Mouse (Mus musculus) neural tube, embryonic 11.5 days (tissue): ENCODE data around the gene Gm34653. TPM values are rescaled to one million over a fixed set of nuclear protein-coding genes. Genes with fewer than 3 reads are reported as not detected.
"Not testable (repeated sequence)": the region's sequence is repeated elsewhere in the genome, so short reads cannot be mapped to it uniquely, and the experiment has no call there.

Source experiments
- ATAC-seq: fragments of 200-750 bp; cut with Nextera tagmentation; 2 replicates; pipeline ENCODE4 v1.8.0; 2017; ENCODE audit warnings: moderate number of reproducible peaks, mild to moderate bottlenecking, moderate TSS enrichment, moderate library complexity; ENCODE audit not compliant: insufficient read depth, low FRiP score, low TSS enrichment
- DNase-seq: peaks from one replicate; pipeline ENCODE4 v3.0.0-alpha.2; 2015; ENCODE audit warnings: low spot score
- H3K27ac ChIP-seq: fragments of 300-500 bp; sonication (generic); 2 replicates; pipeline ENCODE4 v1.5.1; 2014; ENCODE audit warnings: low read depth, mild to moderate bottlenecking, low read length
- H3K27me3 ChIP-seq: fragments of 300-500 bp; sonication (generic); 2 replicates; pipeline ENCODE4 v1.6.1; 2014; ENCODE audit warnings: mild to moderate bottlenecking, low read length, mixed read lengths; ENCODE audit not compliant: control insufficient read depth, insufficient read depth
- H3K36me3 ChIP-seq: fragments of 300-500 bp; sonication (generic); 2 replicates; pipeline ENCODE4 v1.6.1; 2014; ENCODE audit warnings: mild to moderate bottlenecking, low read length, moderate library complexity, mixed read lengths; ENCODE audit not compliant: control insufficient read depth, insufficient read depth
- H3K4me1 ChIP-seq: fragments of 300-500 bp; sonication (generic); 2 replicates; pipeline ENCODE4 v1.6.1; 2014; ENCODE audit warnings: low read length, mixed read lengths; ENCODE audit not compliant: control insufficient read depth, insufficient read depth
- H3K4me2 ChIP-seq: fragments of 300-500 bp; sonication (generic); 2 replicates; pipeline ENCODE4 v1.6.1; 2014; ENCODE audit warnings: low read depth, mild to moderate bottlenecking, moderate library complexity
- H3K4me3 ChIP-seq: fragments of 300-500 bp; sonication (generic); 2 replicates; pipeline ENCODE4 v1.5.1; 2014; ENCODE audit warnings: low read depth, low read length
- H3K9ac ChIP-seq: fragments of 300-500 bp; sonication (generic); 2 replicates; pipeline ENCODE4 v1.6.1; 2014; ENCODE audit warnings: mild to moderate bottlenecking, low read length
- H3K9me3 ChIP-seq: fragments of 300-500 bp; sonication (generic); 2 replicates; pipeline ENCODE4 v1.6.1; 2016; ENCODE audit warnings: low read length; ENCODE audit not compliant: control insufficient read depth
- WGBS: fragments of 180-500 bp; shearing (Covaris S2); extraction: QIAGEN DNeasy Blood & Tissue Kit; methylation state at CpG from one replicate; pipeline ENCODE4 v1.1.7; 2014; 5-methylcytosine and 5-hydroxymethylcytosine counted together
- polyA plus RNA-seq: library from polyadenylated mRNA; unstranded; fragments of >200 nt; fragmentation: Nextera tagmentation; extraction: Ambion mirVana; gene quantifications from 2 replicates; pipeline ENCODE4 v1.2.1, GENCODE M21; 2014

Gene Gm34653
- not detected in 2 replicates for polyA plus RNA-seq

GRCm38 (mm10) chr2:34832766-34833457 lies at the start of gene Gm34653:
Gm34653 (plus strand) TSS chr2:34833007.
- not testable (repeated sequence) for H3K27ac ChIP-seq, H3K4me3 ChIP-seq, H3K4me1 ChIP-seq, ATAC-seq, H3K36me3 ChIP-seq, H3K9me3 ChIP-seq, H3K27me3 ChIP-seq, DNase-seq, H3K4me2 ChIP-seq, H3K9ac ChIP-seq
- WGBS: 75% methylated on average over 11 of the region's 11 CpGs

DNA sequence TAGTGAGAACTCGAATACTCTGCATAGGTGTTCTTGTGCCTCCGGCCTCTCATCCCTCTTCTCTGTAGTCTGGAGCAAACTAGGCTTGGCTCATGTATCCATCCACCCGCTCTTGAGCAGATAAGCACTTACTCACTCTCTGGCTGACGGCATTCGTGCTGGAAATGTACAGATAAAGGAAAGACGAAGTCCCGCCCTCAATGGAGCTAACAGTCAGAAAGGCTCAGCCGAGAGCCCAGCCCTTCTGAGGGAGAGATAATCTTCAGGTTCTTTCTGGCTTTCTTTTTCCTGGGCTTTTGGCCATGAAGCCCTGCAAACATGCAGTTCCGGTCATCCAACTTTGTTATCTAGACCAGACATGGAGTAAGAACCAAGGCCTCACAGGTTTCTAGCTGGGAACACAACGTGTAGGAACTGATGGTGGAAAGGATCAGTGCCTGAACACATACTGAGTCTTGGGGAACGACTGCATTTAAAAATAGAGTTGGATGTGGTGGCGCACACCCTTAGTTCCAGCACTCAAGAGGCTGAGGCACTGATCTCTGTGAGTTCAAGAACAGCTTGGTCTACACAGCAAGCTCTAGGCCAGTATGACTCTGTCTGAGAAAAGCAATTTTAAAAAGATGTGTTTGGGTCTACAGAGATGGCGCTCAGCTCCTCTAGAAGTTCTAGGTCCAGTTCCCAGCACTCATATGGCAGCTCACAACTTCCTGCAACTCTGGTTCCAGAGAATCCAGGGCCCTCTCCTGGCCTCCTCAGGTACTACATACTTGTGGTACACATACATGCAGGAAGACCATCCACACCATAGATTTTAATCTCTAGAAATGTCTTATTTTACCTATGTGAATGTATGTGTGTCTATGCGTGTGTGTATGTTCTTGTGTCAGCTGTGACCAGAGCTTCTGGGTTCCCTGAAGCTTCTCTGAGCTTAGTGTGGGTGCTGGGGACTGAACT lies 49.5 kb upstream of the Gm34653 start:
- no peak for ATAC-seq
- WGBS: 95% methylated on average over 14 of the region's 14 CpGs
- H3K36me3 ChIP-seq: peaks cover 9% of the 10 kb centered on the region

DNA sequence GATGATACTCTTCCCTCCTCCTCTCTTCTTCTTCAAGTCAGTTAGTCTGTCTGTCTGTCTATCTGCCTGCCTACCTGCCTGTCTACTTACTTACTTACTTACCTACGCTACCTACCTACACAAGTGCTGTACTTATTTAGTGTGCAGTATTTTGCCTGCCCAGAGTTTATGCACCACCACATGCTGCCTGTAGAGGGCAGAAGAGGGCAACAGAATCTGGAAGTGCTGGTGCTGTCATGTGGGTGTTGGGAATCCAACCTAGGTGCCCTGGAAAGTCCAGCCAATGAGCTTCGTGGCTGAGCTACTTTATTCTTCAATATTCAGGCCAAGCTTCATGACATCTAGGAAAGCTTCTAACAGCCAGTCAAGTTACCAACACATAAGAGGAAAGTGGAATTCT lies 48.7 kb upstream of the Gm34653 start:
- ATAC-seq: no peak
- Histone ChIP-seq H3K36me3 (peaks cover 7% of the 10 kb centered on the region), H3K4me1 (no peaks in the 10 kb centered on the region), H3K4me2 (no peak overlapping the region), H3K4me3 (no peak overlapping the region), H3K27ac (no peak overlapping the region), H3K9me3 (no peaks in the 10 kb centered on the region), H3K9ac (no peak overlapping the region), H3K27me3 (no peaks in the 10 kb centered on the region)
- 86% methylated on average over 2 of the region's 2 CpGs for WGBS
- peak; percentile 38 for DNase-seq

More for the DNA sequence above, 49.5 kb upstream of the Gm34653 start:
- Histone ChIP-seq H3K4me3 (no peak overlapping the region), H3K9ac (no peak overlapping the region), H3K4me2 (no peak overlapping the region), H3K4me1 (no peaks in the 10 kb centered on the region), H3K27ac (no peak overlapping the region), H3K27me3 (no peaks in the 10 kb centered on the region), H3K9me3 (no peaks in the 10 kb centered on the region)
- DNase-seq: no peak

DNA sequence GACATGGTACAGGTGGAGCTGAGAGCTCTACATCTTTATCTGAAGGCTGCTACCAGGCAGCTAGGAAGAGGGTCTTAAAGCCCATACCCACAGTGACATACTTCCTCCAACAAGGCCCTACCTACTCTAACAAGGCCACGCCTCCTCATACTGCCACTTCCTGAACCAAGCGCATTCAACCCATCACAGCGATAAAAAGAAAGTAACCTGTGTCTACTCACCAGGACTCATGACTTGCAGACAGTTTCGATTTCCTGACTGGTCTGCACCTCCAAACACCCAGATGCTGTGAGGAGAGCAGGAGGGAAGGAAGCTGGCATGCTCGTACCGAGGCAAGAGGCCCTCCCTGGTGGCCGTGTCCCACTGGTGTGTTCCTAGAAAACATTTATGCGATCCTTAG lies 42.5 kb upstream of the Gm34653 start:
- no peak for DNase-seq
- 92% methylated on average over 8 of the region's 8 CpGs for WGBS
- ATAC-seq: no peak
- Histone ChIP-seq H3K27ac (no peak overlapping the region), H3K4me1 (no peaks in the 10 kb centered on the region), H3K27me3 (no peaks in the 10 kb centered on the region), H3K9me3 (no peaks in the 10 kb centered on the region), H3K9ac (no peak overlapping the region), H3K4me2 (no peak overlapping the region), H3K36me3 (no peaks in the 10 kb centered on the region), H3K4me3 (no peak overlapping the region)

GRCm38 (mm10) chr2:34792543-34792942 lies 40.3 kb upstream of the Gm34653 start:
- not testable (repeated sequence) for H3K9me3 ChIP-seq

DNA sequence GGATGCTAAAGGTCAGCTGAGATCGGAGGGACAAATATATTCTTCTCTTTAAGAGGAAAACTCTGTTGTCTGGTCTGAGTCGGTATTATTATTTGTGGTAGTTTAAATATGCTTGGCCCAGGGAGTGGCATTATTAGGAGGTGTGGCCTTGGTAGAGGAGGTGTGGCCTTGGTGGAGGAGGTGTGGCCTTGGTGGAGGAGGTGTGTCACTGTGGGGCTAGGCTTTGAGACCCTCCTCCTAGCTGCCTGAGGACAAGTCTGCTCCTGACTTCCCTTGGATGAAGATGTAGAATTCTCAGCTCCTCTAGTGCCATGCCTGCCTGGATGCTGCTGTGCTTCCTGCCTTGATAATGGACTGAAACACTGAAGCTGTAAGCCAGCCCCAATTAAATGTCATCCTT lies 38.3 kb upstream of the Gm34653 start:
- Histone ChIP-seq H3K4me1 (no peaks in the 10 kb centered on the region), H3K9me3 (no peaks in the 10 kb centered on the region), H3K36me3 (no peaks in the 10 kb centered on the region), H3K27me3 (no peaks in the 10 kb centered on the region), H3K4me3 (no peak overlapping the region), H3K9ac (no peak overlapping the region), H3K4me2 (no peak overlapping the region), H3K27ac (no peak overlapping the region)
- WGBS: 84% methylated on average over 2 of the region's 2 CpGs
- no peak for ATAC-seq
- DNase-seq: no peak

More at GRCm38 (mm10) chr2:34792543-34792942, 40.3 kb upstream of the Gm34653 start:
- ATAC-seq, H3K9ac ChIP-seq, H3K27ac ChIP-seq, H3K27me3 ChIP-seq, H3K4me2 ChIP-seq, DNase-seq, H3K4me1 ChIP-seq, H3K36me3 ChIP-seq, H3K4me3 ChIP-seq: not testable (repeated sequence)
- 90% methylated on average over 2 of the region's 2 CpGs for WGBS

- ATAC-seq (no peak), DNase-seq (no peak)
- Histone ChIP-seq H3K27ac (no peak overlapping the region), H3K27me3 (no peaks in the 10 kb centered on the region), H3K9ac (no peak overlapping the region), H3K4me1 (no peaks in the 10 kb centered on the region), H3K9me3 (no peaks in the 10 kb centered on the region), H3K36me3 (no peaks in the 10 kb centered on the region), H3K4me2 (no peak overlapping the region), H3K4me3 (no peak overlapping the region)
- WGBS: 94% methylated on average over 7 of the region's 7 CpGs
Measured at GRCm38 (mm10) chr2:34795426-34795825, 37.4 kb upstream of the Gm34653 start.

- ATAC-seq: peak; percentile 72
- peak; percentile 86 for DNase-seq
- Histone ChIP-seq H3K4me2 (peak within 1 kb of the TSS; percentile 51), H3K36me3 (no peaks in the 10 kb centered on the region), H3K9ac (peak within 1 kb of the TSS; percentile 50), H3K27me3 (no peaks in the 10 kb centered on the region), H3K4me1 (peaks cover 5% of the 10 kb centered on the region; the same call in 1 of the 2 replicates), H3K27ac (no peak within 1 kb of the TSS), H3K9me3 (no peaks in the 10 kb centered on the region), H3K4me3 (peak within 1 kb of the TSS; percentile 49)
- 5% methylated on average over 44 of the region's 44 CpGs for WGBS
Measured at GRCm38 (mm10) chr2:34799357-34800256, 33.2 kb upstream of the Gm34653 start, which contains the start of gene Rabepk. Rabepk (minus strand) TSS chr2:34799912.
